Mouse (Mus musculus) embryonic facial prominence, embryonic 12.5 days (tissue): ENCODE measurements around the gene Kcnd1. TPM values are rescaled to one million over a fixed set of nuclear protein-coding genes. Genes with fewer than 3 reads are reported as not detected.
"Not testable (repeated sequence)": the region's sequence is repeated elsewhere in the genome, so short reads cannot be mapped to it uniquely, and the experiment has no call there.

Source experiments
- ATAC-seq: fragments of 200-750 bp; cut with Nextera tagmentation; 2 replicates; pipeline ENCODE4 v1.8.0; 2017; ENCODE audit not compliant: insufficient number of reproducible peaks, insufficient read depth, low FRiP score, low TSS enrichment
- H3K27ac ChIP-seq: fragments of 300-500 bp; sonication (generic); 2 replicates; pipeline ENCODE4 v1.5.1; 2016; ENCODE audit warnings: mild to moderate bottlenecking
- H3K27me3 ChIP-seq: fragments of 300-500 bp; sonication (generic); 2 replicates; pipeline ENCODE4 v1.6.1; 2016; ENCODE audit warnings: mild to moderate bottlenecking, moderate library complexity
- H3K36me3 ChIP-seq: fragments of 300-500 bp; sonication (generic); 2 replicates; pipeline ENCODE4 v1.6.1; 2016; ENCODE audit warnings: mild to moderate bottlenecking
- H3K4me1 ChIP-seq: fragments of 300-500 bp; sonication (generic); 2 replicates; pipeline ENCODE4 v1.6.1; 2016
- H3K4me2 ChIP-seq: fragments of 300-500 bp; sonication (generic); replicated peaks from 2 replicates; pipeline ENCODE4 v1.6.1; 2016; ENCODE audit warnings: mild to moderate bottlenecking, moderate library complexity
- H3K4me3 ChIP-seq: fragments of 300-500 bp; sonication (generic); 2 replicates; pipeline ENCODE4 v1.5.1; 2016; ENCODE audit warnings: mild to moderate bottlenecking
- H3K9ac ChIP-seq: fragments of 300-500 bp; sonication (generic); 2 replicates; pipeline ENCODE4 v1.6.1; 2016; ENCODE audit warnings: mild to moderate bottlenecking, moderate library complexity
- H3K9me3 ChIP-seq: fragments of 300-500 bp; sonication (generic); 2 replicates; pipeline ENCODE4 v1.6.1; 2016; ENCODE audit warnings: mild to moderate bottlenecking, moderate library complexity
- WGBS: fragments of 180-500 bp; shearing (Covaris S2); methylation state at CpG from one replicate; pipeline ENCODE4 v1.1.7; 2016; 5-methylcytosine and 5-hydroxymethylcytosine counted together
- polyA plus RNA-seq: library from polyadenylated mRNA; unstranded; fragments of >200 nt; fragmentation: Nextera tagmentation; extraction: Ambion mirVana; gene quantifications from 2 replicates; pipeline ENCODE4 v1.2.1, GENCODE M21; 2016

The Kcnd1 gene
- polyA plus RNA-seq, 1 experiment from 2014 or later = 2.3 TPM

- no peak overlapping the region for H3K27ac ChIP-seq
- no peak overlapping the region for H3K4me2 ChIP-seq
- H3K27me3 ChIP-seq = no peaks in the 10 kb centered on the region
- H3K4me3 ChIP-seq = no peak overlapping the region
- 23% methylated on average over 7 of the region's 7 CpGs for WGBS
- no peaks in the 10 kb centered on the region for H3K9me3 ChIP-seq
- peaks cover under 1% of the 10 kb centered on the region; the same call in 1 of the 2 replicates for H3K36me3 ChIP-seq
- ATAC-seq = no peak
- H3K4me1 ChIP-seq = no peaks in the 10 kb centered on the region
- H3K9ac ChIP-seq = no peak overlapping the region
Observed at GRCm38 (mm10) chrX:7795016-7795415, 27.1 kb upstream of the Kcnd1 start.

- H3K27ac ChIP-seq = no peak overlapping the region
- no peak for ATAC-seq
- no peaks in the 10 kb centered on the region for H3K27me3 ChIP-seq
- peaks cover 12% of the 10 kb centered on the region; the same call in 1 of the 2 replicates for H3K36me3 ChIP-seq
- 82% methylated on average over 3 of the region's 3 CpGs for WGBS
- no peak overlapping the region for H3K4me3 ChIP-seq
- no peaks in the 10 kb centered on the region for H3K9me3 ChIP-seq
- no peaks in the 10 kb centered on the region for H3K4me1 ChIP-seq
- no peak overlapping the region for H3K9ac ChIP-seq
- H3K4me2 ChIP-seq = no peak overlapping the region
Observed at GRCm38 (mm10) chrX:7797327-7797726, 24.8 kb upstream of the Kcnd1 start.

GRCm38 (mm10) chrX:7802157-7802556 is 19.9 kb upstream of the Kcnd1 start:
- H3K9ac ChIP-seq, H3K4me3 ChIP-seq, ATAC-seq, H3K9me3 ChIP-seq, H3K4me2 ChIP-seq, H3K4me1 ChIP-seq, H3K27me3 ChIP-seq, H3K27ac ChIP-seq: not testable (repeated sequence)
- peaks cover 18% of the 10 kb centered on the region; the same call in 1 of the 2 replicates for H3K36me3 ChIP-seq
- WGBS = 85% methylated on average over 2 of the region's 2 CpGs

- peaks cover 20% of the 10 kb centered on the region for H3K36me3 ChIP-seq
- not testable (repeated sequence) for H3K4me2 ChIP-seq, H3K27me3 ChIP-seq, ATAC-seq, H3K4me1 ChIP-seq, H3K27ac ChIP-seq, H3K9me3 ChIP-seq, H3K4me3 ChIP-seq, H3K9ac ChIP-seq
- WGBS = 53% methylated on average over 8 of the region's 8 CpGs
Observed at GRCm38 (mm10) chrX:7815016-7815415, 7.1 kb upstream of the Kcnd1 start.

GRCm38 (mm10) chrX:7837146-7837545 is 15.1 kb downstream of the Kcnd1 start:
- no peaks in the 10 kb centered on the region for H3K9me3 ChIP-seq
- H3K4me2 ChIP-seq = no peak overlapping the region
- H3K4me1 ChIP-seq = no peaks in the 10 kb centered on the region
- H3K4me3 ChIP-seq = no peak overlapping the region
- no peaks in the 10 kb centered on the region for H3K27me3 ChIP-seq
- no peak overlapping the region for H3K27ac ChIP-seq
- H3K36me3 ChIP-seq = no peaks in the 10 kb centered on the region
- no peak for ATAC-seq
- 77% methylated on average over 1 of the region's 1 CpGs for WGBS
- no peak overlapping the region for H3K9ac ChIP-seq

GRCm38 (mm10) chrX:7840842-7841162 is 18.7 kb downstream of the Kcnd1 start:
- Histone ChIP-seq H3K36me3 (no peaks in the 10 kb centered on the region), H3K4me3 (peak overlapping the region; percentile 82), H3K27me3 (no peaks in the 10 kb centered on the region), H3K4me2 (peak overlapping the region; percentile 38), H3K9ac (no peak overlapping the region), H3K4me1 (peaks cover 10% of the 10 kb centered on the region; the same call in 1 of the 2 replicates), H3K27ac (no peak overlapping the region), H3K9me3 (no peaks in the 10 kb centered on the region)
- no peak for ATAC-seq
- WGBS = 14% methylated on average over 7 of the region's 7 CpGs

GRCm38 (mm10) chrX:7841163-7842162 is 19.4 kb downstream of the Kcnd1 start, which contains the start of gene Otud5:
Gene Otud5, plus strand, starts transcription at chrX:7841364.
- Histone ChIP-seq H3K4me2 (peak within 1 kb of the TSS; percentile 62), H3K27me3 (no peaks in the 10 kb centered on the region), H3K9ac (peak within 1 kb of the TSS; percentile 88), H3K36me3 (no peaks in the 10 kb centered on the region), H3K9me3 (no peaks in the 10 kb centered on the region), H3K4me3 (peak within 1 kb of the TSS; percentile 82), H3K27ac (peak within 1 kb of the TSS; percentile 89), H3K4me1 (peaks cover 10% of the 10 kb centered on the region; the same call in 1 of the 2 replicates)
- WGBS = 13% methylated on average over 74 of the region's 74 CpGs
- peak; percentile 97 for ATAC-seq

- H3K4me1 ChIP-seq = peaks cover 10% of the 10 kb centered on the region; the same call in 1 of the 2 replicates
- 26% methylated on average over 42 of the region's 42 CpGs for WGBS
- peak overlapping the region; percentile 62 for H3K4me2 ChIP-seq
- no peaks in the 10 kb centered on the region for H3K27me3 ChIP-seq
- H3K27ac ChIP-seq = peak overlapping the region; percentile 83
- H3K4me3 ChIP-seq = peak overlapping the region; percentile 82
- H3K9me3 ChIP-seq = no peaks in the 10 kb centered on the region
- peak overlapping the region; percentile 88 for H3K9ac ChIP-seq
- no peak for ATAC-seq
- no peaks in the 10 kb centered on the region for H3K36me3 ChIP-seq
Observed at GRCm38 (mm10) chrX:7842318-7842717, 20.2 kb downstream of the Kcnd1 start.

GRCm38 (mm10) chrX:7847845-7848244 is 25.8 kb downstream of the Kcnd1 start:
- Histone ChIP-seq H3K27ac (no peak overlapping the region), H3K27me3 (no peaks in the 10 kb centered on the region), H3K36me3 (no peaks in the 10 kb centered on the region), H3K4me1 (peaks cover 10% of the 10 kb centered on the region; the same call in 1 of the 2 replicates), H3K9me3 (no peaks in the 10 kb centered on the region), H3K4me2 (no peak overlapping the region), H3K9ac (no peak overlapping the region), H3K4me3 (no peak overlapping the region)
- ATAC-seq = no peak
- 72% methylated on average over 2 of the region's 2 CpGs for WGBS

GRCm38 (mm10) chrX:7854578-7854977 is 32.5 kb downstream of the Kcnd1 start:
- Histone ChIP-seq H3K36me3 (peaks cover 4% of the 10 kb centered on the region; the same call in 1 of the 2 replicates), H3K27ac (no peak overlapping the region), H3K4me3 (no peak overlapping the region), H3K4me1 (no peaks in the 10 kb centered on the region), H3K9me3 (no peaks in the 10 kb centered on the region), H3K4me2 (no peak overlapping the region), H3K27me3 (no peaks in the 10 kb centered on the region), H3K9ac (no peak overlapping the region)
- no peak for ATAC-seq
- WGBS = 42% methylated on average over 2 of the region's 2 CpGs

GRCm38 (mm10) chrX:7859191-7859753 is 37.2 kb downstream of the Kcnd1 start:
- Histone ChIP-seq H3K36me3 (peaks cover 4% of the 10 kb centered on the region; the same call in 1 of the 2 replicates), H3K4me3 (no peak overlapping the region), H3K9ac (no peak overlapping the region), H3K27ac (no peak overlapping the region), H3K4me2 (no peak overlapping the region), H3K4me1 (no peaks in the 10 kb centered on the region), H3K9me3 (no peaks in the 10 kb centered on the region), H3K27me3 (no peaks in the 10 kb centered on the region)
- WGBS = 91% methylated on average over 3 of the region's 3 CpGs
- no peak for ATAC-seq

- no peak for ATAC-seq
- Histone ChIP-seq H3K27me3 (no peaks in the 10 kb centered on the region), H3K4me2 (no peak overlapping the region), H3K9ac (no peak overlapping the region), H3K9me3 (no peaks in the 10 kb centered on the region), H3K36me3 (peaks cover 11% of the 10 kb centered on the region), H3K4me1 (no peaks in the 10 kb centered on the region), H3K27ac (no peak overlapping the region), H3K4me3 (no peak overlapping the region)
- 81% methylated on average over 1 of the region's 1 CpGs for WGBS
Observed at GRCm38 (mm10) chrX:7863181-7863580, 41.1 kb downstream of the Kcnd1 start.
